8 mouse cellular contexts compared by ENCODE assay signal in genomic region chr11:33849614-33850013, GRCm38 (mm10).
A peak's percentile ranks its signal among the peaks of the same experiment; 100 is the strongest.
DNase-seq lines count a peak whose midpoint lies in the region; ATAC-seq and TF ChIP-seq lines count a peak whose summit lies in the region.

No protein-coding gene starts in this region.

- no peaks in the 10 kb centered on the region for H3K9me3 ChIP-seq in forebrain, embryonic 14.5 days (replicated peaks; ENCODE audit: control insufficient read depth, low read length)
- H3K9me3 ChIP-seq in forebrain, embryonic 12.5 days: no peaks in the 10 kb centered on the region
- no peaks in the 10 kb centered on the region for H3K9me3 ChIP-seq in midbrain, embryonic 16.5 days (replicated peaks; ENCODE audit: control insufficient read depth, low read length, poor library complexity, severe bottlenecking)
- no peaks in the 10 kb centered on the region for H3K9me3 ChIP-seq in midbrain, embryonic 14.5 days (ENCODE audit: control insufficient read depth, low read length)
- no peaks in the 10 kb centered on the region for H3K9me3 ChIP-seq in kidney, postnatal 0 days (replicated peaks; ENCODE audit: low read length)

- peak; percentile 46 for DNase-seq in forebrain, embryonic 14.5 days (ENCODE audit: low spot score)
- DNase-seq in midbrain, embryonic 14.5 days: no peak
- DNase-seq in kidney, postnatal 0 days (ENCODE audit: low spot score): peak; percentile 74
- peak; percentile 60 to 69 for DNase-seq in right cerebral cortex, postnatal 10 days (ENCODE audit: low spot score in 2 of 2)
- no peak for DNase-seq in cerebellum, adult 11 months

- H3K4me1 ChIP-seq in forebrain, embryonic 14.5 days (ENCODE audit: control insufficient read depth, insufficient read depth, low read length): peaks cover 3% of the 10 kb centered on the region; the same call in 1 of the 2 replicates
- peaks cover 19% of the 10 kb centered on the region for H3K4me1 ChIP-seq in forebrain, embryonic 12.5 days
- peaks cover 10% of the 10 kb centered on the region for H3K4me1 ChIP-seq in midbrain, embryonic 16.5 days (ENCODE audit: control insufficient read depth, insufficient read depth, low read length)
- peaks cover 12% of the 10 kb centered on the region; the same call in 1 of the 2 replicates for H3K4me1 ChIP-seq in midbrain, embryonic 14.5 days (ENCODE audit: control insufficient read depth, insufficient read depth, low read length)
- 0 out of 2 replicates have a peak, but pooled peaks cover 6% of the 10 kb centered on the region for H3K4me1 ChIP-seq in kidney, postnatal 0 days (replicated peaks; ENCODE audit: insufficient read depth, low read length)

- no peaks in the 10 kb centered on the region for H3K36me3 ChIP-seq in forebrain, embryonic 14.5 days (ENCODE audit: control insufficient read depth, insufficient read depth, low read length)
- no peaks in the 10 kb centered on the region for H3K36me3 ChIP-seq in forebrain, embryonic 12.5 days (replicated peaks)
- H3K36me3 ChIP-seq in midbrain, embryonic 16.5 days (ENCODE audit: control insufficient read depth, insufficient read depth, low read length): no peaks in the 10 kb centered on the region
- no peaks in the 10 kb centered on the region for H3K36me3 ChIP-seq in midbrain, embryonic 14.5 days (ENCODE audit: control insufficient read depth, insufficient read depth, low read length)
- H3K36me3 ChIP-seq in kidney, postnatal 0 days (ENCODE audit: insufficient read depth, low read length): no peaks in the 10 kb centered on the region

- 0 out of 2 replicates have a peak, but pooled peaks have one; percentile 18 for ATAC-seq in forebrain, embryonic 14.5 days
- ATAC-seq in forebrain, embryonic 12.5 days (ENCODE audit: low FRiP score): no peak
- ATAC-seq in midbrain, embryonic 16.5 days: peak; percentile 36
- ATAC-seq in midbrain, embryonic 14.5 days (ENCODE audit: low FRiP score, low TSS enrichment): no peak
- ATAC-seq in kidney, postnatal 0 days (replicated peaks; ENCODE audit: low FRiP score, low read depth): peak; percentile 73
- no peak for ATAC-seq in megakaryocyte progenitor cell, adult 5-6 weeks (replicated peaks; ENCODE audit: poor library complexity)

- H3K9ac ChIP-seq in forebrain, embryonic 14.5 days (ENCODE audit: low read length): no peak overlapping the region
- no peak overlapping the region for H3K9ac ChIP-seq in forebrain, embryonic 12.5 days
- no peak overlapping the region for H3K9ac ChIP-seq in midbrain, embryonic 16.5 days (ENCODE audit: low read depth, low read length)
- H3K9ac ChIP-seq in midbrain, embryonic 14.5 days (replicated peaks; ENCODE audit: low read length): no peak overlapping the region
- no peak overlapping the region for H3K9ac ChIP-seq in kidney, postnatal 0 days (ENCODE audit: low read depth, low read length)

- no peak overlapping the region for H3K4me2 ChIP-seq in forebrain, embryonic 14.5 days (ENCODE audit: low read length)
- no peak overlapping the region for H3K4me2 ChIP-seq in forebrain, embryonic 12.5 days
- no peak overlapping the region for H3K4me2 ChIP-seq in midbrain, embryonic 16.5 days (ENCODE audit: low read length)
- no peak overlapping the region for H3K4me2 ChIP-seq in midbrain, embryonic 14.5 days (ENCODE audit: low read length)
- no peak overlapping the region for H3K4me2 ChIP-seq in kidney, postnatal 0 days (ENCODE audit: low read length)

- no peak overlapping the region for H3K27ac ChIP-seq in forebrain, embryonic 14.5 days (ENCODE audit: low read depth, low read length)
- H3K27ac ChIP-seq in forebrain, embryonic 12.5 days: no peak overlapping the region
- H3K27ac ChIP-seq in midbrain, embryonic 16.5 days (ENCODE audit: low read length): no peak overlapping the region
- no peak overlapping the region for H3K27ac ChIP-seq in midbrain, embryonic 14.5 days (replicated peaks; ENCODE audit: low read depth, low read length)
- no peak overlapping the region for H3K27ac ChIP-seq in kidney, postnatal 0 days

- no peaks in the 10 kb centered on the region for H3K27me3 ChIP-seq in forebrain, embryonic 14.5 days (replicated peaks; ENCODE audit: control insufficient read depth, insufficient read depth, low read length)
- peaks cover 12% of the 10 kb centered on the region for H3K27me3 ChIP-seq in forebrain, embryonic 12.5 days
- H3K27me3 ChIP-seq in midbrain, embryonic 16.5 days (ENCODE audit: control insufficient read depth, insufficient read depth, low read depth, low read length): no peaks in the 10 kb centered on the region
- H3K27me3 ChIP-seq in midbrain, embryonic 14.5 days (ENCODE audit: control insufficient read depth, insufficient read depth, low read length): no peaks in the 10 kb centered on the region; the same call in 1 of the 2 replicates
- peaks cover 5% of the 10 kb centered on the region for H3K27me3 ChIP-seq in kidney, postnatal 0 days (ENCODE audit: insufficient read depth, low read length)

- H3K4me3 ChIP-seq in forebrain, embryonic 14.5 days (ENCODE audit: low read depth, low read length): no peak overlapping the region
- no peak overlapping the region for H3K4me3 ChIP-seq in forebrain, embryonic 12.5 days (replicated peaks)
- H3K4me3 ChIP-seq in midbrain, embryonic 16.5 days (ENCODE audit: low read depth, low read length): no peak overlapping the region
- H3K4me3 ChIP-seq in midbrain, embryonic 14.5 days (replicated peaks; ENCODE audit: low read depth, low read length): no peak overlapping the region
- no peak overlapping the region for H3K4me3 ChIP-seq in kidney, postnatal 0 days (replicated peaks; ENCODE audit: low read depth, low read length)

- no peak for TF ChIP-seq CTCF in kidney, postnatal 0 days (IDR thresholded peaks at IDR 0.05; ENCODE audit: low read depth)

- 58% methylated on average over 11 of the region's 11 CpGs for WGBS in forebrain, embryonic 14.5 days
- WGBS in forebrain, embryonic 12.5 days: 66% methylated on average over 11 of the region's 11 CpGs
- 51% methylated on average over 11 of the region's 11 CpGs for WGBS in midbrain, embryonic 16.5 days
- WGBS in midbrain, embryonic 14.5 days: 41% methylated on average over 11 of the region's 11 CpGs
- WGBS in kidney, postnatal 0 days: 22% methylated on average over 11 of the region's 11 CpGs

Comparison
In these comparisons a context has a peak if more than half of its experiments do, and no peak if none do; other contexts are left out.
1. ATAC-seq: peak in forebrain, embryonic 14.5 days (single experiment), midbrain, embryonic 16.5 days (single experiment) and kidney, postnatal 0 days (single experiment); none in forebrain, embryonic 12.5 days (single experiment), midbrain, embryonic 14.5 days (single experiment) and megakaryocyte progenitor cell, adult 5-6 weeks (single experiment).
2. DNase-seq: peak in forebrain, embryonic 14.5 days (single experiment), kidney, postnatal 0 days (single experiment) and right cerebral cortex, postnatal 10 days (2 of 2); none in midbrain, embryonic 14.5 days (single experiment) and cerebellum, adult 11 months (single experiment).